Mouse (Mus musculus) ES-Bruce4 (cell line): ENCODE measurements around the gene Layn. TPM values are rescaled to one million over a fixed set of nuclear protein-coding genes. Genes with fewer than 3 reads are reported as not detected.

Source experiments
- H3K27ac ChIP-seq: 2 replicates; pipeline ENCODE4 v1.5.1; 2012; ENCODE audit warnings: low read length, inconsistent platforms; ENCODE audit not compliant: insufficient read depth
- H3K27me3 ChIP-seq: 2 replicates; pipeline ENCODE4 v1.6.1; 2012; ENCODE audit warnings: mild to moderate bottlenecking, low read length, inconsistent platforms; ENCODE audit not compliant: control insufficient read depth, poor library complexity, insufficient read depth, severe bottlenecking
- H3K36me3 ChIP-seq: 2 replicates; pipeline ENCODE4 v1.6.1; 2012; ENCODE audit warnings: inconsistent platforms, mild to moderate bottlenecking, low read length, moderate library complexity; ENCODE audit not compliant: control insufficient read depth, poor library complexity, insufficient read depth, severe bottlenecking
- H3K4me1 ChIP-seq: one replicate; pipeline ENCODE4 v1.8.1; 2011; ENCODE audit warnings: low read length; ENCODE audit not compliant: control insufficient read depth, insufficient read depth
- H3K4me3 ChIP-seq: 2 replicates; pipeline ENCODE4 v1.5.1; 2011; ENCODE audit warnings: low read depth, mild to moderate bottlenecking, low read length
- H3K9ac ChIP-seq: 2 replicates; pipeline ENCODE4 v1.6.1; 2012; ENCODE audit warnings: low read depth, mild to moderate bottlenecking, inconsistent platforms; ENCODE audit not compliant: poor library complexity, severe bottlenecking
- H3K9me3 ChIP-seq: replicated peaks from 2 replicates; pipeline ENCODE4 v1.6.1; 2012; ENCODE audit warnings: mild to moderate bottlenecking, low read length, inconsistent platforms; ENCODE audit not compliant: control insufficient read depth, poor library complexity, insufficient read depth, severe bottlenecking
- CTCF ChIP-seq: IDR thresholded peaks from one replicate; pipeline ENCODE4 v1.8.1; 2011; ENCODE audit warnings: low read depth, low read length
- EP300 ChIP-seq: IDR thresholded peaks from 2 replicates; pipeline ENCODE4 v1.6.1; 2011; ENCODE audit warnings: low read depth, low read length; ENCODE audit not compliant: insufficient read depth
- POLR2A ChIP-seq: IDR thresholded peaks from one replicate; pipeline ENCODE4 v1.8.1; 2011; ENCODE audit warnings: low read length; ENCODE audit not compliant: insufficient read depth
- polyA plus RNA-seq: library from polyadenylated mRNA; stranded (reverse); fragments of >200 nt; gene quantifications from 2 replicates; pipeline ENCODE4 v1.2.4, GENCODE M21; 2011; ENCODE audit warnings: low read depth; ENCODE audit not compliant: missing spikeins, insufficient read depth, insufficient read length

Gene Layn
- polyA plus RNA-seq, 1 experiment: 3.3 TPM

DNA sequence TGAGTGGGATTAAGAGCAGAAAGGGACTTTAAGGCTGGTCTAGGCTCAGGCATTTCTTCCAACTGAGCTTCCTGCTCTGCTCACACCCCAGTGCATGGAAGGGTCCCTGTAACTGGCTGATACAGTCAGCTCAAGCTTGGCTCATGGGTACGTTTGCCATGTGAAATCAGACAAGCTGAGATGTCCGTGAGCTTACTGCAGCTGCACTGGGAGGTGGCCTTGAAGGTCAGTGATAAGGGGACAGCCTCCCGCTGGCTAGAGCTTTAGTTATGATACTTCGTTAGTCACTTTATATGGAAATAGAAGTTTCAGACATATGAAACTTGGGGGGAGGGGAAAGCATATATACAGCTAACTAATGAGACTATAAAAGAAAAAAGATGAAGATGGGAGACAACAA, 6.1 kb downstream of the Layn start:
- H3K9ac ChIP-seq: no peak overlapping the region
- H3K4me1 ChIP-seq: no peaks in the 10 kb centered on the region
- H3K9me3 ChIP-seq: no peaks in the 10 kb centered on the region
- TF ChIP-seq CTCF: no peak
- TF ChIP-seq POLR2A: no peak
- TF ChIP-seq EP300: no peak
- no peaks in the 10 kb centered on the region for H3K27me3 ChIP-seq
- H3K27ac ChIP-seq: no peak overlapping the region
- H3K4me3 ChIP-seq: no peak overlapping the region
- H3K36me3 ChIP-seq: no peaks in the 10 kb centered on the region

DNA sequence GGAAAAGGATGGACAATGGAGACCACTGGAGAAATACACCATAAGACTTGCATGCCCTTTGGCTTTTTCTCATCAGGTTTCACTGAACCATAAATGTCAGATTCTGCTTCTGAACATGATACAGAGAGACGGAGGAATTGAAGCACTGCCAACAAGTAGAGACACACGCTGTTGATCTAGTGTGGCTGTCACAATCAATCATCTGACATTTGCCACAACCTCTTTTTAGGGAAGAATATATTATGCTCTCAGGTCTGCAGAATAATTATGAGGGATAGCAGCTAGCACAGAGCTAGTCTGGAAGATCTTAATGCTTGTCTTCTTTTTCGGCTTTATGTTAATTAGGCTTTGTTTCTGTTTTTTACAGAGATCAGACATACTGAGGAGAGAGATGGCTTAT, 8.7 kb downstream of the Layn start:
- no peak overlapping the region for H3K9ac ChIP-seq
- TF ChIP-seq EP300: no peak
- TF ChIP-seq POLR2A: no peak
- no peak overlapping the region for H3K4me3 ChIP-seq
- no peak overlapping the region for H3K27ac ChIP-seq
- H3K9me3 ChIP-seq: no peaks in the 10 kb centered on the region
- H3K4me1 ChIP-seq: no peaks in the 10 kb centered on the region
- H3K36me3 ChIP-seq: no peaks in the 10 kb centered on the region
- no peaks in the 10 kb centered on the region for H3K27me3 ChIP-seq

DNA sequence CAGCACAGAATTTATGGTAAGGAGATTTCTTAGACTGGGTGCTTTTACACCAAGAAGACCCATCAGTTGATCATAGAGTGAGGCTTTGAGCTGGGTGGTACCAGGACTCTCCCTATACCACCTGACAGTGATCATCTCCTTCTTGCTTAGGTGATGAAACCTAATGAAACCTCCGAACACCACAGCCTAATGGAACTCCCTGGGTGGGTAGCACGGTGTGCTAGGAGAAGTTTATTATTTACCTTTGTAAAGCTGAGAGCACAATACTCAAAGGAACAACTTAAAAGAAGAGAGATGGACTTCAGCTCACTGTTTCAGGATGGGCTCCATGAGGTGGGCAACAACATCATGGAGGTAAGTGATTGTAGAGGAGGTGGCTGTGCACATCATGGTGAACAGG, 16.3 kb downstream of the Layn start, which contains the start of gene Btg4:
Gene Btg4 (plus strand): TSS at position 301 of the 400 bp plus-strand sequence.
- Histone ChIP-seq H3K9ac (no peak within 1 kb of the TSS), H3K4me3 (no peak within 1 kb of the TSS), H3K27ac (no peak within 1 kb of the TSS), H3K4me1 (no peaks in the 10 kb centered on the region), H3K36me3 (no peaks in the 10 kb centered on the region), H3K9me3 (no peaks in the 10 kb centered on the region), H3K27me3 (no peaks in the 10 kb centered on the region)
- TF ChIP-seq EP300 (no peak), POLR2A (no peak), CTCF (no peak)

DNA sequence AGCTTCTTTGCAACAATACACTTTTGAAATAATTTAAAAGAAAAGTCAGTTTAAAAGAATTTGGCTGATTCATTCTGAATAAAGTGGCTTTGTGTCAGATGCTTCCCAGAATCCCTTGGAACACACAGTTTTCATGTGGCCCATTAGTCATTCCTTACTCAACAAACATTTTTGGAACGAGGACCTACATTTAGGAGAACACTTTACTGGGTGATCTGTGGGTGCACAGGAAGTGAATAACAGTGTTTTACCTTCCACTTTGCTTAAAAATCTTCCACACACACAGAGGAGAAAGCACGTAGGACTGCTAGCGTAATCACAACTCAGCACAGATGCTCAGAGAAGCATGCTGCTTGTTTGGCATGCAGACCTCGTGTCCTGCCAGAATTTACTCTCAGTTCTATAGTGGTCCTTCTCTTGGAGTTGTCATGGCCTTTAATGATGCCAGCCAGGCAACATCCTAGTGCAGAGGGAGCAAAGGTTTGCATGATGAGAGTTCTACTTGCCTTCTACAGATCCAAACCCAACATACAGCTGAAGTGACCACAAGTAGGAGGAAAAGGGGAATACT, 17.9 kb downstream of the Layn start:
- Histone ChIP-seq H3K4me3 (no peak overlapping the region), H3K9ac (no peak overlapping the region), H3K4me1 (no peaks in the 10 kb centered on the region), H3K27ac (no peak overlapping the region), H3K36me3 (no peaks in the 10 kb centered on the region), H3K9me3 (no peaks in the 10 kb centered on the region), H3K27me3 (no peaks in the 10 kb centered on the region)
- no peak for TF ChIP-seq POLR2A
- no peak for TF ChIP-seq EP300
- no peak for TF ChIP-seq CTCF

DNA sequence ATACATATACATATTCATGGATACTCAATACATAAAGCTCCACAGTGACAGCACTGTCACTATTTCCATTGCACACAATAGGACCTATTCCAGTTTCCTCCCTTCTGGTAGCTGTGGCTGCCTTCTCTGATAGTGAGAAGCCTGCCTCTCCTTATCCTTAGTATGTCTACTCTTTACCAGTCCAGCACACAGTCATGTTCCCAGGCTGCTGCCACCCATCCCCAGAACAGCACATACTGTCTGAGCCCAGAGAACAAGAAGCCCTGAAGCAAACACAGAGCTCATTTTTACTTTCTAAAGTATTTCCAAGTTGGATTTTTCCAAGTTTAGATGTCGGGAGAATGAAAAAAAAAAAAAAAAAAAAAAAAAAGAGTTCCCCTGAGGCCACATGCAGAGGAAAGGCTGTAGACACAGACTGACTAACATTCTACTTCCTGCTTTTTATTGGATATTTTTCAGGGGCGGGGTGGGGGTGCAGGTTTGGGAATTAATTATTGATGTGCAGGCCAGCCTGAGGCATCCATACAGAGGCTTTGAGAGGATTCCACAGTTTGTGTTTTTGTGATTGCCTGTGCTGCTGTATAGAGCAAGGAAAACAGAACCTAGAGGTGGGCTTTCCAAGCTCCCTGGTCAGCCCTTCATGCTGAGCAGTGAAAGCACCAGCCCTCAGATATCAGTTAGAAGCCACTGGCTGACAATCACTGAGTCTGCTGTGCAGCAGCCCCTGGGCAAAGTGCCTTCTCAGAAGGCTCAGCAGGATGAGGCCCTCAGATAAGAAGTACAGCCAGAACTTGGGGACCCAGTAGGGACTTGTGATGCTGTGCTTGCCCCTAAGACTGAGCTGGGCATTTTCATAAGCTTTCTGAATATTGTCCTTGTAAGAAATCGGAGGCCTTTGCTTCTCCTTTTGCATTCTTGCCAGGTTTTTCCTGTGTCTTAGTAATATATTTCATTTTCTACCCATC, 20.3 kb downstream of the Layn start:
- H3K36me3 ChIP-seq: no peaks in the 10 kb centered on the region
- H3K9ac ChIP-seq: no peak overlapping the region
- H3K27ac ChIP-seq: no peak overlapping the region
- TF ChIP-seq CTCF: no peak
- no peak for TF ChIP-seq EP300
- no peak for TF ChIP-seq POLR2A
- H3K4me1 ChIP-seq: no peaks in the 10 kb centered on the region
- H3K9me3 ChIP-seq: no peaks in the 10 kb centered on the region
- H3K4me3 ChIP-seq: no peak overlapping the region
- no peaks in the 10 kb centered on the region for H3K27me3 ChIP-seq

DNA sequence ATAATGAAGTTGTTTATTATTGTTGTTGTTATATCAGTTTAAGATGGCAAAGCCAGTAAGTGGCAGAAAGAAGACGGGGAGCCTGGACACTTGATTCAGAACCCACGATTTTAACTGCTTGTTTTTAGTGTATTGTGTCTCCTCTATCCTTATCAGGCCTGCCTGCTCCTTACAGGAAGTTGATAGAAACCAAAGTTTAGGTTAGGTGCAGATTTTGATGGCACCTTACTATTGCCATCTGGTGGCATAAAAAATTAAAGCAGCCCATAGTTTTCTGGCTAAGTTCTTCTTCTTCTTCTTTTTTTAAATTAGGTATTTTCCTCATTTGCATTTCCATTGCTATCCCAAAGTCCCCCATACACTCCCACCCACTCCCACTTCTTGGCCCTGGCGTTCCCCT, 24.7 kb downstream of the Layn start:
- Histone ChIP-seq H3K4me1 (no peaks in the 10 kb centered on the region), H3K9me3 (no peaks in the 10 kb centered on the region), H3K36me3 (no peaks in the 10 kb centered on the region), H3K9ac (no peak overlapping the region), H3K27ac (no peak overlapping the region), H3K27me3 (no peaks in the 10 kb centered on the region), H3K4me3 (no peak overlapping the region)
- TF ChIP-seq CTCF (no peak), EP300 (no peak), POLR2A (no peak)
